Mouse (Mus musculus): ENCODE measurements around the gene Bcl3. TPM values are rescaled to one million over a fixed set of nuclear protein-coding genes. Genes with fewer than 3 reads are reported as not detected.
A peak's percentile ranks its signal among the peaks of the same experiment; 100 is the strongest.
"Not testable (repeated sequence)": the region's sequence is repeated elsewhere in the genome, so short reads cannot be mapped to it uniquely, and the experiment has no call there.

Gene Bcl3
- polyA plus RNA-seq, 1 experiment from 2014 or later: 3.5 TPM

DNA sequence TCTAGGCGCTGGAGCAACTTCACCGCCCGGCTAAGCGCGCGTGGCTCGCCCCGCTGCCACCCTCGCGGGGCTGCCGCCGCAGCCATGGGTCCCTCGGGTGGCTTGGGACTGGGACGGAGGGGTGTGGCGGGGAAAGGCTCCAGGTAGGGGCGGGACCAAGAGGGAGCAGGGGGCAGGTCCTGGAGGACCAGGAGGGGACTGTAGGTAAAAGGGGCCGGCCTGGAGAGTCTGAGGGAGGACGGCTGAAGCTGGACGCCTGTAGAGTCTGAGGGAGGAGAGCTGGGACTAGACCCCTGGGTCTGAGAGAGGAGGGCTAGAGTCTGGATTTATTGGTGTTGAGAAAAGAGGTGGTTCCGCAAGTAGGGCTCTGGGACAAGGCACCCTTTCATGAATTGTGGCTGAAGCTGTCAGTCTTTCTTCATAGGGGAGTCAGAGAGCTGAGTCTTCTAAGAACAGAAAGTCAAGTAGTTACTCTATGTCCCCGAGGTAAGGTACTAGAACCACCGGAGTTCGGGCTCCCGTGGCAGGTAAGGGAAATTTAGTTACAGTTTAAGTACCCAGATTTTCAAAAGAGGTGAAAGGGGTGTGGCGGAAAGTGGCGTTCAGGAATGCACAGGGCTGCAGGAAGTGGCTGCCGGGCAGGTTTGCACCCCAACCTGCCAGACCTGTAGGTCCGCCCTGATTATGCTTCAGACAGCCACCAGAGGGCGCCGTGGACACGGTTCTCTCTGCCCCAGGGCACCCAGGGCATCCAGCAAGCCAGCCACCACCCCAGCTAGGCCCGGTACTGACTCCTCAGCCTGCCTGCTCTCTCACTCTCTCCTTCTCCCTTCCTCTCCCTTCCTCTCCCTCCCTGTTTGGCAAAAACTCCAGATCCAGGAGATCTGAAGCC, 25.6 kb downstream of the Bcl3 start, which contains the start of gene Cblc:
Gene Cblc (minus strand): TSS at position 113 of the 892 bp plus-strand sequence.
- peak within 1 kb of the TSS; percentile 62 for H3K9ac ChIP-seq (ENCODE audit: low read depth, low read length)
- ATAC-seq (replicated peaks; ENCODE audit: low FRiP score, low read depth): peak; percentile 92

DNA sequence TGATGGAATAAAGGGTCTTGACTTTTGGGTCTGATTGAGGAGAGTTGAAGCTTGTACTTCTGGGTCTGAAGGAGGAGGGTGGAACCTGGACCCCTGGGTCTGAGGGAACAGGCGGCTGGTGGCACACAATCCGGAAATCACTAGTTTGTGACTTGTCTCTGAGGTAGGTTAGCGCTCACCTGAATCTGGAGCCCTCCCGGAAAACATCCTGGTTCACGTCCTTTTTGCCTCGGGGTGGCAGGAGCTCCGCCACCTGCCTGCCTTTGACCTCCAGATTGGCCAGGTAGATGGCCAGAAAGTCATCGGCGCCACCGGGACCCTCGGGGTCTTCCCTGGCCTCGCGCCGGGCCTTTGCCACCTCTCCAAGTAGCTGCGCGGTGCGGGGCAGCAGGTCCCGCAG, 26.3 kb downstream of the Bcl3 start:
- Histone ChIP-seq H3K4me1 (replicated peaks; ENCODE audit: insufficient read depth, low read length) (no peaks in the 10 kb centered on the region), H3K9ac (ENCODE audit: low read depth, low read length) (peak overlapping the region; percentile 62), H3K4me2 (ENCODE audit: low read length) (peak overlapping the region; percentile 63), H3K27ac (peak overlapping the region; percentile 75), H3K9me3 (replicated peaks; ENCODE audit: low read length) (no peaks in the 10 kb centered on the region), H3K36me3 (ENCODE audit: insufficient read depth, low read length) (no peaks in the 10 kb centered on the region), H3K27me3 (ENCODE audit: insufficient read depth, low read length) (peaks cover 8% of the 10 kb centered on the region), H3K4me3 (replicated peaks; ENCODE audit: low read depth, low read length) (peak overlapping the region; percentile 38)
- WGBS: 14% methylated on average over 18 of the region's 18 CpGs
- DNase-seq (ENCODE audit: low spot score): no peak
- ATAC-seq (replicated peaks; ENCODE audit: low FRiP score, low read depth): no peak
- TF ChIP-seq CTCF (IDR thresholded peaks at IDR 0.05; ENCODE audit: low read depth): no peak

More for the DNA sequence above, 25.6 kb downstream of the Bcl3 start, which contains the start of gene Cblc:
- TF ChIP-seq CTCF (IDR thresholded peaks at IDR 0.05; ENCODE audit: low read depth): peak; percentile 89
- WGBS: 1% methylated on average over 32 of the region's 32 CpGs
- H3K27ac ChIP-seq: peak within 1 kb of the TSS; percentile 75
- H3K9me3 ChIP-seq (replicated peaks; ENCODE audit: low read length): no peaks in the 10 kb centered on the region
- no peaks in the 10 kb centered on the region for H3K36me3 ChIP-seq (ENCODE audit: insufficient read depth, low read length)
- H3K27me3 ChIP-seq (ENCODE audit: insufficient read depth, low read length): peaks cover 8% of the 10 kb centered on the region
- DNase-seq (ENCODE audit: low spot score): peak; percentile 82
- peak within 1 kb of the TSS; percentile 38 for H3K4me3 ChIP-seq (replicated peaks; ENCODE audit: low read depth, low read length)
- no peaks in the 10 kb centered on the region for H3K4me1 ChIP-seq (replicated peaks; ENCODE audit: insufficient read depth, low read length)
- H3K4me2 ChIP-seq (ENCODE audit: low read length): peak within 1 kb of the TSS; percentile 63

DNA sequence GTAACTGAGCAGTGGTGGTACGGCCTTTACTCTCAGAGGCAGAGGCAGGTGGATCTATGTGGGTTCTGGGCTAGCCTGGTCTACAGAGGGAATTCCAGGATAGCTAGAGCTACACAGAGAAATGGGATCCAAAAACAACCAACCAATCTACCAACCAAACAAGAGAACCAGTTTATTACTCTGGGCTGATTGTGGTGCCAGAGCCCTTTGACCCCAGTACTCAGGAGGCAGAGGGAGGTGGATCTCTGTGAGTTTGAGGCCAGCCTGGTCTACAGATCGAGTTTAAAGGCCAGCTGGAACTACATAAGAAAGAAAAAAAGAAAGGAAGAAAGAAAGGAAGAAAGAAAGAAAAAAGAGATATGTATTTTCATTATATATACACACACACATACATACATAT, 27.3 kb downstream of the Bcl3 start:
- Histone ChIP-seq H3K4me2 (ENCODE audit: low read length) (no peak overlapping the region), H3K4me1 (replicated peaks; ENCODE audit: insufficient read depth, low read length) (no peaks in the 10 kb centered on the region), H3K9me3 (replicated peaks; ENCODE audit: low read length) (no peaks in the 10 kb centered on the region), H3K27me3 (ENCODE audit: insufficient read depth, low read length) (peaks cover 8% of the 10 kb centered on the region), H3K36me3 (ENCODE audit: insufficient read depth, low read length) (no peaks in the 10 kb centered on the region), H3K4me3 (replicated peaks; ENCODE audit: low read depth, low read length) (no peak overlapping the region), H3K27ac (no peak overlapping the region), H3K9ac (ENCODE audit: low read depth, low read length) (no peak overlapping the region)
- no peak for TF ChIP-seq CTCF (IDR thresholded peaks at IDR 0.05; ENCODE audit: low read depth)
- no peak for DNase-seq (ENCODE audit: low spot score)
- 70% methylated on average over 2 of the region's 2 CpGs for WGBS
- no peak for ATAC-seq (replicated peaks; ENCODE audit: low FRiP score, low read depth)

DNA sequence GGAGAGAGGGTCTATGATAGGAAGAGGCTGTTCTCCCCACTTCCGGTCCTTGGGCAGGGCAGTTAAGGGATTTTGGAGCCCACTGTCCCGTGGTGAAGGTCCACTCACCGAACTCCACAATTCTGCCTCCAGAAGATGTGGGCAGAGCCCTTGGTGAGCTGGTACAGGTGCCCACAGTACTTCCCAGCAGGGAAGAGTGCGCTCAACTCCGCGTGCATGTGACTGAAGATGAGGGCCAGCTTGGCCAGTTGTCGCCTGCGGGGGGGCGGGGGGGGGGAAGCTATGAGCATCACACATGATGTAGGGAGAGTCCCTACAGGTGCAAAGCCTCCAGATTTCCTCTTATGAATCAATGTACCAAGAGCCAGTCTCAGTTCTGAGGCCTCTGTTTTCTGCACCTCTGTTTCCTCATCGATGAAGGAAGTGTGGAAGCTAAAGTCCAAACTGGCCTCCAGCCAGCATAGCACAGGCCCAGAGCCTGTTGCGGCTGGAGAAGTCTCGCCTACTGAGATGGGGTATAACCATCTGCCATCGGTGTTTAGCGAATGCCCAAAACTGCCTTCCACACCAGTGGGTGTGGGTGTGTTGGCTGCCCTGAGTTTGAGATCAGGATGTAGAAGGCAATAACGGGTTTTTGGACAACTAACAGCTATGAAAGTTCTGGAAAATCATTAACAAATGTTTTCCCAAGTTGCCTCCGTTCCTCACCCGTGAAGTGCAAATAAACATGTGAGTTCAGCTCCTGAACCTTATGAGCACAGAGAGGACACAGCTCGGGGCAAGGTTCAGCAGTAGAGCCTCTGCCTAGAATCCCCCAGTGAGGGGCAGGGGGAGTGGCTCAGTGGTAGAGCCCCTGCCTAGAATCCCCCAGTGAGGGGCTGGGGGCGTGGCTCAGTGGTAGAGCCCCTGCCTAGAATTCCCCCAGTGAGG, 29.6 kb downstream of the Bcl3 start:
- no peak overlapping the region for H3K4me3 ChIP-seq (replicated peaks; ENCODE audit: low read depth, low read length)
- H3K9me3 ChIP-seq (replicated peaks; ENCODE audit: low read length): no peaks in the 10 kb centered on the region
- no peak overlapping the region for H3K4me2 ChIP-seq (ENCODE audit: low read length)
- ATAC-seq (replicated peaks; ENCODE audit: low FRiP score, low read depth) (no peak), DNase-seq (ENCODE audit: low spot score) (peak; percentile 10)
- peaks cover 8% of the 10 kb centered on the region for H3K27me3 ChIP-seq (ENCODE audit: insufficient read depth, low read length)
- no peaks in the 10 kb centered on the region for H3K4me1 ChIP-seq (replicated peaks; ENCODE audit: insufficient read depth, low read length)
- H3K36me3 ChIP-seq (ENCODE audit: insufficient read depth, low read length): no peaks in the 10 kb centered on the region
- H3K27ac ChIP-seq: 0 out of 2 replicates have a peak overlapping the region, but pooled peaks have one; percentile 14
- WGBS: 77% methylated on average over 19 of the region's 19 CpGs
- H3K9ac ChIP-seq (ENCODE audit: low read depth, low read length): no peak overlapping the region
- TF ChIP-seq CTCF (IDR thresholded peaks at IDR 0.05; ENCODE audit: low read depth): no peak

DNA sequence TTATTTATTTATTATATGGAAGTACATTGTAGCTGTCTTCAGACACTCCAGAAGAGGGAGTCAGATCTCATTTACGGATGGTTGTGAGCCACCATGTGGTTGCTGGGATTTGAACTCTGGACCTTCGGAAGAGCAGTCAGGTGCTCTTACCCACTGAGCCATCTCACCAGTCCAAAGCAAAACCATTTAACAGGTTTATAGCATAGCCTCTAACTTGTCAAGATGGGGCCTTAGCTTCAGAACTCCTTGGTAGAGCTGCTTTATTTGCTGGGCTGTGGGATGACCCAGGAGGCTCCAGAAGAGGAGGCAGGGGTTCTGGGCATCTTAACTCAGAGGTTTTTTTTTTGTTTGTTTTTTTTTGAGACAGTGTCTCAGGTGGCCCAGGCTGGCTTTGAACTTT, 31.1 kb downstream of the Bcl3 start:
- H3K4me3 ChIP-seq (replicated peaks; ENCODE audit: low read depth, low read length); H3K9ac ChIP-seq (ENCODE audit: low read depth, low read length); H3K4me1 ChIP-seq (replicated peaks; ENCODE audit: insufficient read depth, low read length); DNase-seq (ENCODE audit: low spot score); H3K9me3 ChIP-seq (replicated peaks; ENCODE audit: low read length); H3K4me2 ChIP-seq (ENCODE audit: low read length); H3K27ac ChIP-seq; H3K36me3 ChIP-seq (ENCODE audit: insufficient read depth, low read length); H3K27me3 ChIP-seq (ENCODE audit: insufficient read depth, low read length); ATAC-seq (replicated peaks; ENCODE audit: low FRiP score, low read depth): not testable (repeated sequence)
- WGBS: 88% methylated on average over 2 of the region's 2 CpGs

DNA sequence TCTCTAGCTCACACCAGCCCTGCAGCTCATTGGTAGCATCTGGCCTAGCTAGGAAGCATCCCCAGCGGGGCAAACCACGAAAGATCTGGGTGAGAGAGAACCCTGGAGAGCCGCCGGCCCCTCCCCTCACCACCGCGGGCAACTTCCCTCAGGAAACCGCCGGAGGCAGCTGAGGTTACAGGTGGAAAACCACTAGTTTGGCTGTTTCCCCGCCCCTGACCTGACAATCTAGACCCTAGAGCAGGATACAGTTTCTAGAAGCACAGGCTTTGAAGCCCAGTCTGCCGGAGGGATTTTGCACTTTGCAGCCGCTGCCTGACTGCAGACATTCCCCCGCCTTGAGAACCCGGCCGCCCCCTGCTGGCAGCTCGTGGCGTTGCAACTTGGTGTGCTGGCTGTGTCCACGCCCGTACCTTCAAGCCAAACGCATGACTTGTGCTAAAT, 32.6 kb downstream of the Bcl3 start:
- peak overlapping the region; percentile 51 for H3K4me2 ChIP-seq (ENCODE audit: low read length)
- peak; percentile 99 for TF ChIP-seq CTCF (IDR thresholded peaks at IDR 0.05; ENCODE audit: low read depth)
- H3K9ac ChIP-seq (ENCODE audit: low read depth, low read length): peak overlapping the region; percentile 39; the same call in 1 of the 2 replicates
- ATAC-seq (replicated peaks; ENCODE audit: low FRiP score, low read depth): peak; percentile 58
- DNase-seq (ENCODE audit: low spot score): peak; percentile 93
- H3K27ac ChIP-seq: no peak overlapping the region
- H3K36me3 ChIP-seq (ENCODE audit: insufficient read depth, low read length): no peaks in the 10 kb centered on the region
- under 1% methylated on average over 19 of the region's 19 CpGs for WGBS
- H3K4me3 ChIP-seq (replicated peaks; ENCODE audit: low read depth, low read length): peak overlapping the region; percentile 21; the same call in 1 of the 2 replicates
- no peaks in the 10 kb centered on the region for H3K27me3 ChIP-seq (ENCODE audit: insufficient read depth, low read length)
- H3K9me3 ChIP-seq (replicated peaks; ENCODE audit: low read length): no peaks in the 10 kb centered on the region
- H3K4me1 ChIP-seq (replicated peaks; ENCODE audit: insufficient read depth, low read length): no peaks in the 10 kb centered on the region

Measured in kidney, postnatal 0 days (tissue).